Mouse (Mus musculus): ENCODE data around the gene Rtkn. TPM values are rescaled to one million over a fixed set of nuclear protein-coding genes. Genes with fewer than 3 reads are reported as not detected.

Rtkn gene
- polyA plus RNA-seq, 1 experiment from 2014 or later = 8.9 TPM

DNA sequence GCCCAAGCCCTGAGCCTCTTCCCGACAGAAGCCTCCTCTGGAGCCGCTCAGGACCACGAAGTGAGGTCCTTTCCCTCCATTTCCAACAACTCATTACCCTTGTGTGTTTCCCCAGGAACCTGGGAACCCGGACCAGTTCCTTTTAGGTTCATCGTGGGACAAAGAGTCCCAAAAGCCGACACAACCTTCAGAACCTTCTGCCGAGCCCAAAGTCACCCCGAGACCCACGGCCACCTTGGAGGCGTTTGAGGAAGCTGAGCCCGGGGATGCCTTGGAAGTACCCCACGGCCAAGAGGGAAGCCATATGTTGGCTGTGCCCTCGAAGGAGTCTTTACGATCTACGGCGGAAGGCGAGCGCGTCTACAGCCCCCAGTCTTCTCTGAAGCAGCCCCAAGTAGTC, 26.2 kb downstream of the Rtkn start:
- Histone ChIP-seq H3K4me3 (replicated peaks; ENCODE audit: low read length) (peak overlapping the region; percentile 18), H3K4me1 (replicated peaks; ENCODE audit: control insufficient read depth, insufficient read depth, low read length) (peaks cover 21% of the 10 kb centered on the region), H3K27me3 (ENCODE audit: control insufficient read depth, insufficient read depth, low read length) (peaks cover 29% of the 10 kb centered on the region), H3K9ac (no peak overlapping the region), H3K9me3 (ENCODE audit: control insufficient read depth, low read length) (no peaks in the 10 kb centered on the region), H3K36me3 (replicated peaks; ENCODE audit: control insufficient read depth, insufficient read depth) (no peaks in the 10 kb centered on the region), H3K4me2 (replicated peaks) (peak overlapping the region; percentile 39), H3K27ac (no peak overlapping the region)
- 15% methylated on average over 19 of the region's 19 CpGs for WGBS
- ATAC-seq (ENCODE audit: low FRiP score) (no peak), DNase-seq (ENCODE audit: low spot score) (no peak)

DNA sequence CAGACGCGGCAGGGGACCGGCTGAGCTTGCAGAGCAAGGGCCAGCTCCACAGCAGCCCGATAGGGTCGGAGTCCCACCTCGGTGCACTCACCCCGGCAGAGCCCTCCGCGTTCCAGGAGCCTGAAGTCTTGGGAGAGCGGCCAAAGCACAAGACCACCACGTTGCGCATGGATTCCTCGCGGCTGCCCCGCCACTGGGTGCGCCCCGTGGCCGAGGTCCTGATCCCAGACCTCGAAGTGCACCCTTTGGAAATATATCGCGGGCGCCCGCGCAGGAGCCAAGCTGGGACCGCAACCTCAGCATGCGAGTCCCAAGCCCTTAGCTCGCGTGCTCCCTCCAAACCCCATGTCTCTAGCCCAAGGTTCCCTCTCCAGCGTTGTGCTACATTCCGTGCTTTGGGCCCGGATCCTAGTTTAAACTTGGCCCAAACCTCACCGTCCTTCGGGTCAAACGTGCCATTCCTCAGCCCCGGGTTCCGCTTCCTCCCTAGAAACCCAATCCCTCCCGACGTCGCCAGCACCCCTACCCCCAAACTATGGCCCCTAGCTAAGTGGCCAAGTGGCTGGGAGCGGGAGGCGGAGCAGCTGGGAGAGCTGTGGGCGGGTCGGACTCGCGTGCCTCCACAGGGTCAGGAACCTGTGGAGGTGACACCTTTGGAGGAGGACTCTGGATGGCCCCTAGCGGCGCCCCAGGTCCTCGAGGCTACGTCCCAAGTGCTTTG, 26.8 kb downstream of the Rtkn start:
- peaks cover 29% of the 10 kb centered on the region for H3K27me3 ChIP-seq (ENCODE audit: control insufficient read depth, insufficient read depth, low read length)
- WGBS = under 1% methylated on average over 49 of the region's 49 CpGs
- H3K9me3 ChIP-seq (ENCODE audit: control insufficient read depth, low read length) = no peaks in the 10 kb centered on the region
- peak overlapping the region; percentile 12; the same call in 1 of the 2 replicates for H3K9ac ChIP-seq
- H3K36me3 ChIP-seq (replicated peaks; ENCODE audit: control insufficient read depth, insufficient read depth) = no peaks in the 10 kb centered on the region
- H3K27ac ChIP-seq = no peak overlapping the region
- ATAC-seq (ENCODE audit: low FRiP score) (no peak), DNase-seq (ENCODE audit: low spot score) (no peak)
- peak overlapping the region; percentile 39 for H3K4me2 ChIP-seq (replicated peaks)
- H3K4me3 ChIP-seq (replicated peaks; ENCODE audit: low read length) = peak overlapping the region; percentile 18
- H3K4me1 ChIP-seq (replicated peaks; ENCODE audit: control insufficient read depth, insufficient read depth, low read length) = peaks cover 25% of the 10 kb centered on the region

DNA sequence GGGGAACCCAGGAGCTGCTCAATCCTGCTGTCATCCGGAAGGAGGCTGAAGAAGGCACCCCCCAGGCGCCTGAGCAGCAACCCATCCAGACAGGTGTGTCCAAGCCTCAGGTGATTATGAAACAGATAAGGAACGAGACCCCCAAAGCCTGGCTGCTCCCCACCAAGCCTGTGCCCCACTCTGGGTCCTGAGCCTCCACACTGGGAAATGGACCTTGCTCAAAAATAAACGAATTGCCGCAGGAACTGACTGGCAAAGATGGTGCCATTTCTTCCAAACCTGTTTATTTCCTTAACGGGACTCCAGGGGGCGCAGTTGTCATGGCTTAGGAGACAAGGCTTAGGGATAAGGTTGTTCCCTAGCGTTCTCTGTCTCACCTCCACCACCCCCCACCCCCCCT, 27.4 kb downstream of the Rtkn start:
- peaks cover 29% of the 10 kb centered on the region for H3K27me3 ChIP-seq (ENCODE audit: control insufficient read depth, insufficient read depth, low read length)
- DNase-seq (ENCODE audit: low spot score) = peak; percentile 73
- H3K36me3 ChIP-seq (replicated peaks; ENCODE audit: control insufficient read depth, insufficient read depth) = no peaks in the 10 kb centered on the region
- 0% methylated on average over 8 of the region's 8 CpGs for WGBS
- ATAC-seq (ENCODE audit: low FRiP score) = no peak
- peak overlapping the region; percentile 18 for H3K4me3 ChIP-seq (replicated peaks; ENCODE audit: low read length)
- peak overlapping the region; percentile 12; the same call in 1 of the 2 replicates for H3K9ac ChIP-seq
- H3K9me3 ChIP-seq (ENCODE audit: control insufficient read depth, low read length) = no peaks in the 10 kb centered on the region
- peaks cover 31% of the 10 kb centered on the region for H3K4me1 ChIP-seq (replicated peaks; ENCODE audit: control insufficient read depth, insufficient read depth, low read length)
- no peak overlapping the region for H3K27ac ChIP-seq
- H3K4me2 ChIP-seq (replicated peaks) = peak overlapping the region; percentile 39

DNA sequence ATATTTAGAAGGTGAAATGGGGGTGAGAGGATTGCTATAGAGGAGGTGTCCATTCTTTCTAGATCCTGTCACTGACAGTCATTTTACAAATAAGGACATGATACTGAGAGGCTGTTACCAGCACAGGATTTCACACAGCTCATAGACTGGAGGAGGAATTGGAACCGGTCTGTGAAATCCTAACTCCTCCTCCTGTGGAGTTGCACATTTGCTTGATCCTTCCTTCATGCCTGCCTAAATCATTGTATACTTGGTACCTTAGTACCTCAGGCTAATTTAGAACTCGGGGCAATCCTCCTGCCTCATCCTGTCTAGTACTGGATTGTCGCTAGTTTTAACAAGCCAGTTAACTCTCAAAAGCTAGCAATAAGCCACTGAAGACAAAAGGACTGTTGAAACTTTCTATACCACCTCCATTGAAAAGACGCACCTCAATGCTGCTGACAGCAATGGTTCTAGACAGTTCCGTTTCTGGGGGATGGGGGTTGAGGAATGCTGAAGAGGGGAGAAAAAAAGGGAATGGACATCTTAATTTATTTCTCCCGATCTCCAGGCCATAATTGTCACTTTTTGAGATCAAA, 29.9 kb downstream of the Rtkn start:
- peak overlapping the region; percentile 67 for H3K4me2 ChIP-seq (replicated peaks)
- peak overlapping the region; percentile 92 for H3K27ac ChIP-seq
- H3K4me3 ChIP-seq (replicated peaks; ENCODE audit: low read length) = peak overlapping the region; percentile 68
- no peaks in the 10 kb centered on the region for H3K36me3 ChIP-seq (replicated peaks; ENCODE audit: control insufficient read depth, insufficient read depth)
- 5% methylated on average over 6 of the region's 6 CpGs for WGBS
- H3K9me3 ChIP-seq (ENCODE audit: control insufficient read depth, low read length) = no peaks in the 10 kb centered on the region
- ATAC-seq (ENCODE audit: low FRiP score) (peak; percentile 22), DNase-seq (ENCODE audit: low spot score) (no peak)
- H3K9ac ChIP-seq = peak overlapping the region; percentile 76
- peaks cover 25% of the 10 kb centered on the region for H3K27me3 ChIP-seq (ENCODE audit: control insufficient read depth, insufficient read depth, low read length)
- peaks cover 31% of the 10 kb centered on the region for H3K4me1 ChIP-seq (replicated peaks; ENCODE audit: control insufficient read depth, insufficient read depth, low read length)

DNA sequence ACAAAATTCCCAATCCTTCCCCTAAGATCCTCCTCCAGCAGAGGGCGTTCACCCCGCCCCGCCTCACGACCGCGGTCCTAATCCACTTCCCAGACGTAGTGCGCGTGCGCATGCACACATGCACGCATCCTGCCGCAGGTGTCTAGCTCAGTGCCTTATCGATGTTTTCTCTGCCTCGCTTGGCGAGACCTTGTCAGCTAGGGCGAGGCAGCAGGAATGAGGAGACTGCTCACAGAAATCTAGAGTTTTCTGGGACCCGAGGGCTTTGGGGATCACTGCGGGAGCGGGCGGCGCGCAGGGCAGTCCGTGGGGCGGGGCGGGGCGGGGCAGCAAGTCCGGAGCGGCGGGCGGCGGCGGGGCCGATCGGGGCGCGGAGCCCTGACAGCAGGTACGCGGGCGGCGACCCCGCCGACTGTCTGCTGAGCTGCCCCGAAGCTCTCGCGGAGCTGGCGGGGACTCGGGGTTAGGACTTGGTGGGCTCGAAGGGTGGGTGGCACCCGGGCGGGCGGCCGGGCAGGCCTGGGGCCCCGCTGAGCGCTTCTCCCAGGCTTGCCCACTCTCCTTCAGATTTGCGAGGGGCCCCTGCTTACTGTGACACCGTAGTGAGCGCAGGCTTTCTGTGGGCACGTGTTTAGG, 30.5 kb downstream of the Rtkn start, which contains the start of gene Dctn1:
TSS of gene Dctn1 (plus strand) at position 314 of the 636 bp plus-strand sequence.
- Histone ChIP-seq H3K27ac (peak within 1 kb of the TSS; percentile 92), H3K36me3 (replicated peaks; ENCODE audit: control insufficient read depth, insufficient read depth) (no peaks in the 10 kb centered on the region), H3K4me1 (replicated peaks; ENCODE audit: control insufficient read depth, insufficient read depth, low read length) (peaks cover 35% of the 10 kb centered on the region), H3K4me2 (replicated peaks) (peak within 1 kb of the TSS; percentile 67), H3K27me3 (ENCODE audit: control insufficient read depth, insufficient read depth, low read length) (peaks cover 19% of the 10 kb centered on the region), H3K9ac (peak within 1 kb of the TSS; percentile 76), H3K4me3 (replicated peaks; ENCODE audit: low read length) (peak within 1 kb of the TSS; percentile 68), H3K9me3 (ENCODE audit: control insufficient read depth, low read length) (no peaks in the 10 kb centered on the region)
- DNase-seq (ENCODE audit: low spot score) (peak; percentile 96), ATAC-seq (ENCODE audit: low FRiP score) (peak; percentile 86)
- WGBS = under 1% methylated on average over 43 of the region's 58 CpGs

DNA sequence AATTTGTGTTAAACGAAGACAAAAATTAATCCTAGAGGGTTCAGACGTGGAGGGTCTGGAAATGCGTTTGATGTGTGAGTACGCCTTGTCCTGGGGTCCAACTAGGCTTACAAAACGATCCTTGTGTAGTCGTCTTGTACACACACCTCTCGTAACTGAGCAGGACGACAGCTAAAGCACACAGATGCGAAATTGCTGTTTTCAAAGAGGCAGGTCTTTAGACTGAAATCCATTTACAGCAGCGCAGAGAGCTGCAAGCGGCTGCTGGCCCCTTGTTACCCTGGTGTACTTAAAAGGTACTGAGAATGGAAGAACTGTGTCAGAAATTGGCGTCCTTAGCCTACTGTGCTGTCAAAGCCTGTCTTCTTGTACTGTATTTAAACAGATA, 31.0 kb downstream of the Rtkn start:
- ATAC-seq (ENCODE audit: low FRiP score) = no peak; the same call in 1 of the 2 replicates
- H3K27me3 ChIP-seq (ENCODE audit: control insufficient read depth, insufficient read depth, low read length) = peaks cover 14% of the 10 kb centered on the region
- no peaks in the 10 kb centered on the region for H3K9me3 ChIP-seq (ENCODE audit: control insufficient read depth, low read length)
- under 1% methylated on average over 12 of the region's 12 CpGs for WGBS
- H3K36me3 ChIP-seq (replicated peaks; ENCODE audit: control insufficient read depth, insufficient read depth) = no peaks in the 10 kb centered on the region
- peak overlapping the region; percentile 68 for H3K4me3 ChIP-seq (replicated peaks; ENCODE audit: low read length)
- H3K9ac ChIP-seq = peak overlapping the region; percentile 76
- no peak for DNase-seq (ENCODE audit: low spot score)
- peak overlapping the region; percentile 92 for H3K27ac ChIP-seq
- peak overlapping the region; percentile 67 for H3K4me2 ChIP-seq (replicated peaks)
- H3K4me1 ChIP-seq (replicated peaks; ENCODE audit: control insufficient read depth, insufficient read depth, low read length) = peaks cover 40% of the 10 kb centered on the region

DNA sequence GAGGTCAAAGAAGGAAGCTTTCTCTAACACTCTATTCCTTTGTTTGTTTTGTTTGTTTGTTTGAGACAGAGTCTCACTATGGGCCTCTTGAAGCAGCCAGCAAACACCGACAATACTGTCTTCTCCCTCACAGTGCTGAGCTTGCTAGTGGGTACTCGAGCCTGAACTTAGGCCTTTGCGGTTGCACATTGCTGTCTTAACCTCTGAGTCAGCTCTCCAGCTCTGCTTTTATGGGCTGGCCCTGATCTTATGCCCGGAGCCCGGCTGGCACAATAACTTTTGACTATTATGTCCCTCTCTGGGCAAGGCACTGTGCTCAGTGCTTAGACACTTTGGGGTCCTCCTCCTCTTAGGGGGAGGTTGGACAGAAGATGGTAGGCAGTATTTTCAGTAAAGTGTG, 34.6 kb downstream of the Rtkn start:
- Histone ChIP-seq H3K4me1 (replicated peaks; ENCODE audit: control insufficient read depth, insufficient read depth, low read length) (peaks cover 36% of the 10 kb centered on the region), H3K4me2 (replicated peaks) (no peak overlapping the region; the same call in 1 of the 2 replicates), H3K9ac (0 out of 2 replicates have a peak overlapping the region, but pooled peaks have one; percentile 4), H3K9me3 (ENCODE audit: control insufficient read depth, low read length) (no peaks in the 10 kb centered on the region), H3K4me3 (replicated peaks; ENCODE audit: low read length) (no peak overlapping the region), H3K27ac (no peak overlapping the region), H3K27me3 (ENCODE audit: control insufficient read depth, insufficient read depth, low read length) (no peaks in the 10 kb centered on the region), H3K36me3 (replicated peaks; ENCODE audit: control insufficient read depth, insufficient read depth) (no peaks in the 10 kb centered on the region)
- DNase-seq (ENCODE audit: low spot score) (no peak), ATAC-seq (ENCODE audit: low FRiP score) (no peak)
- 81% methylated on average over 5 of the region's 5 CpGs for WGBS

DNA sequence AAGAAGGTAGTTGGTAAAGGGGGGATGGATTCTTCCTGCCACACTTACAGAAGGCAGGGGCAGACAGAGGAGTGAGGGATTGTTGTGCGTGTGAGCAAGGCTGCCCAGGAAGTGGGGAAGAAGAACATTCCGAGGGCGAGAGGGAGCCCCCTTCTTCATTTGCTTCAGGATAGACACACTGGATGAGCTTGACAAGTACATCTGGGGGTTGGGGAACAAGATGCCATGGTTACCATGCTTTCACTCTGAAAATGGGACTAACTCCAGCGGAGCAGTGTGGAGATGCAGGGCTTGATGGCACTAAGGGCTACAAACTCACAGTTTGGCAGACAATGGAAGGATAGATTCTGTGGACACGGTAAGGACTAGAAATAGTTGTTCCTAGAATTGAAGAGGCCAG, 35.8 kb downstream of the Rtkn start:
- DNase-seq (ENCODE audit: low spot score) (no peak), ATAC-seq (ENCODE audit: low FRiP score) (no peak)
- Histone ChIP-seq H3K36me3 (replicated peaks; ENCODE audit: control insufficient read depth, insufficient read depth) (no peaks in the 10 kb centered on the region), H3K4me2 (replicated peaks) (peak overlapping the region; percentile 52), H3K9me3 (ENCODE audit: control insufficient read depth, low read length) (no peaks in the 10 kb centered on the region), H3K4me1 (replicated peaks; ENCODE audit: control insufficient read depth, insufficient read depth, low read length) (peaks cover 32% of the 10 kb centered on the region), H3K9ac (peak overlapping the region; percentile 57), H3K27me3 (ENCODE audit: control insufficient read depth, insufficient read depth, low read length) (no peaks in the 10 kb centered on the region), H3K27ac (no peak overlapping the region), H3K4me3 (replicated peaks; ENCODE audit: low read length) (peak overlapping the region; percentile 37)
- WGBS = 70% methylated on average over 5 of the region's 5 CpGs

DNA sequence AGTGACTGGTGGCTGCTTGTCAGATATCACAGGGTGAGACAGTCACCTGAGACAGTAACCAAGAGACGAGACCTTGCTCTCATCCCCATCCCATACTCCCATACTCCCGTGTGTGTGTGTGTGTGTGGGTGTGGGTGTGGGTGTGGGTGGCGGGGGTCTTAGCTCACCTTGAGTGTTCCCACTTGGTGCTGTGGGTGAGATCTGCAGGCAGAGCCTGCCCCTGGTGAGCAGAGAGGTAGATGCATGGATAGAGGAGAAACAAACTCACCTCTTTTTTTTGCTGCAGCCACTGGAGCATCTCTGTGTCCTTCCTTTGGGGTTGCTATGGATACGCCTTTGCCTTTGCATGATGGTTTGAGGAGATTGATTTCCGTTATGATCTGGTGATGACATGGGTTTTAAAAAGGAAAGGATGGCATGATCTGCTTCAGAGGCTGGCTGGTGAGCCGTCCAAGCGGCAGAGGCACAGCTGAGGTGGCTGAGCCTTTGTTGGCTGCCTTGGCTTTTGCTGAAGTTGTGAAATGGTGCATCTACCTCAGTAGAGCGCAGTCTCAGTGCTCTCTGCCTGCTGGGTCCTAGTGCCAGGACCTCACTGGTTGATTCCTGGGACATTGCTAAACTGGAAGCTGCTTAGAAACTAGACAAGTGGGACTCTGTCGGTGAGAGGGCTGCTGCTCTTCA, 37.1 kb downstream of the Rtkn start:
- Histone ChIP-seq H3K4me1 (replicated peaks; ENCODE audit: control insufficient read depth, insufficient read depth, low read length) (peaks cover 23% of the 10 kb centered on the region), H3K9ac (peak overlapping the region; percentile 57), H3K4me3 (replicated peaks; ENCODE audit: low read length) (peak overlapping the region; percentile 37), H3K27ac (peak overlapping the region; percentile 80), H3K27me3 (ENCODE audit: control insufficient read depth, insufficient read depth, low read length) (no peaks in the 10 kb centered on the region), H3K9me3 (ENCODE audit: control insufficient read depth, low read length) (no peaks in the 10 kb centered on the region), H3K36me3 (replicated peaks; ENCODE audit: control insufficient read depth, insufficient read depth) (no peaks in the 10 kb centered on the region), H3K4me2 (replicated peaks) (peak overlapping the region; percentile 52)
- 54% methylated on average over 9 of the region's 9 CpGs for WGBS
- DNase-seq (ENCODE audit: low spot score) (no peak), ATAC-seq (ENCODE audit: low FRiP score) (peak; percentile 63; the same call in 1 of the 2 replicates)
